In the genomic region with DNA sequence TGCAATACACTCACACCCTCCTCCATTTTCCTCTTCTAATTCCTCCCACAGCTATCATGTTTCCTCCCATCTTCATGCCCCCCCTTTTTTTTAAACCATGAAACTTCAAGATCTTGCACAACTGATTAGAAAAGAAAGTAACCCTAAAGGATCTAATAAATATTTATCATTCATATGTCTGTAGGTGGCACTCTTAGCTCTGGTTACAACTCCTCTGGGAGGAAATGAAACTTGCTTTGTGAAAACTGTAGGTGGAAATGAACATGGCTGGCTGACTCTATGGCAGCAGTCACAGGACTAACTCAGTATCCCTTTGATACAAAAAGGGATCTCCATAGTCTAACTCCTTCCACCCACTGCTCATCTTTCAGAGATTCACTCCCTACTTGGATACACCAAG, we compare ENCODE assay signal across 20 mouse cellular contexts.
DNase-seq lines count a peak whose midpoint lies in the region; ATAC-seq and TF ChIP-seq lines count a peak whose summit lies in the region.
"Had no signal": no experiment of that assay in that cellular context is flagged by ENCODE, and none has a peak within 500 bp of the region (broad histone marks: within the 10 kb centered on the region; RNA-seq: fewer than 3 reads in every experiment).

No protein-coding gene starts in this region.

- peak; percentile 57 for TF ChIP-seq CTCF in layer of hippocampus, adult 2 months (conservative IDR thresholded peaks at IDR 0.05)
- peak in 1 of 2 experiments; percentile 70; a peak in 2 of 4 replicates for TF ChIP-seq CTCF in CH12.LX (conservative IDR thresholded peaks at IDR 0.05 in 1 of 2, IDR thresholded peaks at IDR 0.05 in 1 of 2; ENCODE audit: low read depth in 2 of 2, low read length in 2 of 2)

- no peak overlapping the region for H3K27ac ChIP-seq in embryonic facial prominence, embryonic 11.5 days (replicated peaks; ENCODE audit: low read depth, low read length)
- H3K27ac ChIP-seq in embryonic facial prominence, embryonic 10.5 days (replicated peaks) = no peak overlapping the region
- no peak overlapping the region for H3K27ac ChIP-seq in layer of hippocampus, adult 2 months
- peak overlapping the region; percentile 66 for H3K27ac ChIP-seq in CH12.LX (ENCODE audit: insufficient read depth, low read depth)
- H3K27ac ChIP-seq: embryonic facial prominence, embryonic 15.5 days; hindbrain, embryonic 15.5 days; liver, embryonic 12.5 days; neural tube, embryonic 12.5 days had no signal

- dilution Hi-C loops in CH12.LX (cut with MboI; ENCODE audit: extremely low pct_ligation_motif_present, extremely low pct_unique_long_range_greater_than_20kb, low sequenced_read_pairs) = no loop called here

- H3K27me3 ChIP-seq in embryonic facial prominence, embryonic 11.5 days (ENCODE audit: control insufficient read depth, insufficient read depth, low read length) = no peaks in the 10 kb centered on the region
- H3K27me3 ChIP-seq in embryonic facial prominence, embryonic 10.5 days (replicated peaks; ENCODE audit: low read depth, poor library complexity, severe bottlenecking) = no peaks in the 10 kb centered on the region
- H3K27me3 ChIP-seq in CH12.LX (replicated peaks) = no peaks in the 10 kb centered on the region
- H3K27me3 ChIP-seq: embryonic facial prominence, embryonic 15.5 days; heart, embryonic 12.5 days; hindbrain, embryonic 15.5 days; liver, embryonic 12.5 days; megakaryocyte, embryonic 14.5 days; neural tube, embryonic 12.5 days; Patski had no signal

- TF ChIP-seq EP300 in CH12.LX (IDR thresholded peaks at IDR 0.05; ENCODE audit: low read length) = peak; percentile 96

- H3K4me2 ChIP-seq in embryonic facial prominence, embryonic 11.5 days (ENCODE audit: low read depth, low read length) = no peak overlapping the region
- H3K4me2 ChIP-seq in CH12.LX (ENCODE audit: insufficient read depth, low read depth, poor library complexity, severe bottlenecking) = peak overlapping the region; percentile 71; the same call in 1 of the 2 replicates
- H3K4me2 ChIP-seq: embryonic facial prominence, embryonic 15.5 days; heart, embryonic 12.5 days; hindbrain, embryonic 15.5 days; liver, embryonic 12.5 days; neural tube, embryonic 12.5 days had no signal

- TF ChIP-seq POLR2A in CH12.LX (IDR thresholded peaks at IDR 0.05; ENCODE audit: low read depth, low read length) = no peak

- ATAC-seq in embryonic facial prominence, embryonic 11.5 days (replicated peaks; ENCODE audit: insufficient number of reproducible peaks, low FRiP score, low TSS enrichment, low read depth) = no peak
- ATAC-seq: activated CD4-positive, CD25-positive, alpha-beta regulatory T cell, adult 4 months; liver, embryonic 12.5 days; Patski had no signal

- H3K4me1 ChIP-seq in embryonic facial prominence, embryonic 11.5 days (ENCODE audit: control insufficient read depth, insufficient read depth, low read length) = no peaks in the 10 kb centered on the region
- H3K4me1 ChIP-seq in embryonic facial prominence, embryonic 10.5 days = 0 out of 2 replicates have a peak, but pooled peaks cover 3% of the 10 kb centered on the region
- peaks cover 5 to 22% of the 10 kb centered on the region in 2 experiments for H3K4me1 ChIP-seq in CH12.LX (ENCODE audit: control insufficient read depth in 1 of 2, insufficient read depth in 2 of 2)
- H3K4me1 ChIP-seq: embryonic facial prominence, embryonic 15.5 days; heart, embryonic 12.5 days; hindbrain, embryonic 15.5 days; liver, embryonic 12.5 days; neural tube, embryonic 12.5 days had no signal

- no peak overlapping the region for H3K4me3 ChIP-seq in embryonic facial prominence, embryonic 11.5 days (ENCODE audit: low read depth, low read length)
- H3K4me3 ChIP-seq in embryonic facial prominence, embryonic 10.5 days = no peak overlapping the region
- H3K4me3 ChIP-seq in layer of hippocampus, adult 2 months = no peak overlapping the region
- no peak overlapping the region for H3K4me3 ChIP-seq in CH12.LX (replicated peaks in 1 of 3; ENCODE audit: low read depth in 2 of 3, low read length in 2 of 3, poor library complexity in 1 of 3)
- H3K4me3 ChIP-seq: embryonic facial prominence, embryonic 15.5 days; heart, embryonic 12.5 days; hindbrain, embryonic 15.5 days; liver, embryonic 12.5 days; megakaryocyte, embryonic 14.5 days; neural tube, embryonic 12.5 days had no signal

- no peak overlapping the region for H3K9ac ChIP-seq in embryonic facial prominence, embryonic 11.5 days (replicated peaks; ENCODE audit: low read length)
- H3K9ac ChIP-seq in CH12.LX (ENCODE audit: insufficient read depth, low read depth) = no peak overlapping the region
- H3K9ac ChIP-seq: embryonic facial prominence, embryonic 15.5 days; heart, embryonic 12.5 days; hindbrain, embryonic 15.5 days; liver, embryonic 12.5 days; neural tube, embryonic 12.5 days had no signal

- H3K36me3 ChIP-seq in embryonic facial prominence, embryonic 11.5 days (replicated peaks; ENCODE audit: control insufficient read depth, insufficient read depth, low read depth, low read length) = no peaks in the 10 kb centered on the region
- no peaks in the 10 kb centered on the region for H3K36me3 ChIP-seq in embryonic facial prominence, embryonic 10.5 days (replicated peaks)
- H3K36me3 ChIP-seq in CH12.LX (replicated peaks in 1 of 2; ENCODE audit: control insufficient read depth in 1 of 2, insufficient read depth in 1 of 2, low read length in 1 of 2) = no peaks in the 10 kb centered on the region
- H3K36me3 ChIP-seq: embryonic facial prominence, embryonic 15.5 days; heart, embryonic 12.5 days; hindbrain, embryonic 15.5 days; liver, embryonic 12.5 days; neural tube, embryonic 12.5 days had no signal

- in situ Hi-C loops in CH12.LX (cut with MboI; ENCODE audit: low pct_ligation_motif_present, low pct_unique_long_range_greater_than_20kb, low sequenced_read_pairs) = no loop called here

- H3K79me2 ChIP-seq in CH12.LX (replicated peaks; ENCODE audit: control insufficient read depth, extremely low read depth, insufficient read depth, poor library complexity, severe bottlenecking) = no peaks in the 10 kb centered on the region

- DNase-seq in embryonic facial prominence, embryonic 11.5 days (ENCODE audit: low spot score) = peak; percentile 10
- DNase-seq in embryonic facial prominence, embryonic 10.5 days (ENCODE audit: low spot score) = no peak
- no peak for DNase-seq in layer of hippocampus, adult 2 months (ENCODE audit: low spot score in 2 of 2)
- no peak for DNase-seq in layer of hippocampus, postnatal 25 days (ENCODE audit: extremely low spot score in 1 of 2, low spot score in 1 of 2)
- peak; percentile 73 for DNase-seq in CH12.LX (ENCODE audit: extremely low read depth)
- peak; percentile 5 for DNase-seq in retina, embryonic 14.5 days (ENCODE audit: low spot score)
- no peak for DNase-seq in heart, adult 8-10 months (ENCODE audit: low spot score)
- no peak for DNase-seq in lung, postnatal 36 days
- DNase-seq: adrenal gland, postnatal 14 days; cerebellum, postnatal 14 days; kidney, adult 2 months; right cerebral cortex, postnatal 25 days had no signal

- no peaks in the 10 kb centered on the region for H3K9me3 ChIP-seq in embryonic facial prominence, embryonic 11.5 days (replicated peaks; ENCODE audit: control insufficient read depth, low read length)
- H3K9me3 ChIP-seq in embryonic facial prominence, embryonic 10.5 days = no peaks in the 10 kb centered on the region
- no peaks in the 10 kb centered on the region for H3K9me3 ChIP-seq in CH12.LX (replicated peaks; ENCODE audit: low read length)
- H3K9me3 ChIP-seq: embryonic facial prominence, embryonic 15.5 days; heart, embryonic 12.5 days; hindbrain, embryonic 15.5 days; liver, embryonic 12.5 days; megakaryocyte, embryonic 14.5 days; neural tube, embryonic 12.5 days had no signal

- TF ChIP-seq RAD21 in CH12.LX (IDR thresholded peaks at IDR 0.05; ENCODE audit: low read depth, low read length) = peak; percentile 90

TF ChIP-seq in CH12.LX, 34 proteins besides CTCF, POLR2A, EP300 and RAD21:
- no peak for TF ChIP-seq HCFC1 (IDR thresholded peaks at IDR 0.05; ENCODE audit: low read depth, low read length)
- peak; percentile 37; the same call in 1 of the 2 replicates for TF ChIP-seq ZNF384 (IDR thresholded peaks at IDR 0.05; ENCODE audit: low read depth, low read length)
- TF ChIP-seq ETS1 (conservative IDR thresholded peaks at IDR 0.05; ENCODE audit: low read depth, low read length) = peak; percentile 46; the same call in 1 of the 2 replicates
- peak; percentile 92 for TF ChIP-seq JUND (conservative IDR thresholded peaks at IDR 0.05; ENCODE audit: low read depth, low read length)
- TF ChIP-seq KAT2A (IDR thresholded peaks at IDR 0.05; ENCODE audit: insufficient replicate concordance, low read length) = no peak
- TF ChIP-seq USF2 (conservative IDR thresholded peaks at IDR 0.05; ENCODE audit: low read depth, low read length) = no peak
- no peak for TF ChIP-seq SIN3A (IDR thresholded peaks at IDR 0.05; ENCODE audit: low read length)
- peak; percentile 99 for TF ChIP-seq IRF4 (IDR thresholded peaks at IDR 0.05; ENCODE audit: low read depth, low read length)
- no peak for TF ChIP-seq MAX (IDR thresholded peaks at IDR 0.05; ENCODE audit: low read length)
- TF ChIP-seq RCOR1 (conservative IDR thresholded peaks at IDR 0.05; ENCODE audit: low read depth, low read length) = peak; percentile 90
- peak; percentile 83 for TF ChIP-seq BHLHE40 (IDR thresholded peaks at IDR 0.05; ENCODE audit: low read depth, low read length)
- TF ChIP-seq CHD2 (IDR thresholded peaks at IDR 0.05; ENCODE audit: low read length) = 0 out of 2 replicates have a peak, but pooled peaks have one; percentile 28
- no peak for TF ChIP-seq UBTF (IDR thresholded peaks at IDR 0.05; ENCODE audit: low read depth, low read length)
- peak; percentile 83 for TF ChIP-seq JUN (IDR thresholded peaks at IDR 0.05; ENCODE audit: insufficient read depth, low read depth, low read length)
- TF ChIP-seq MAZ (IDR thresholded peaks at IDR 0.05; ENCODE audit: low read depth, low read length) = no peak
- 0 out of 2 replicates have a peak, but pooled peaks have one; percentile 48 for TF ChIP-seq MAFK (IDR thresholded peaks at IDR 0.05; ENCODE audit: insufficient replicate concordance, low read length)
- no peak for TF ChIP-seq NRF1 (IDR thresholded peaks at IDR 0.05; ENCODE audit: low read depth, low read length)
- peak; percentile 36; the same call in 1 of the 2 replicates for TF ChIP-seq MEF2A (IDR thresholded peaks at IDR 0.05; ENCODE audit: borderline replicate concordance, low read depth, low read length)
- TF ChIP-seq MYC (IDR thresholded peaks at IDR 0.05; ENCODE audit: low read depth, low read length) = no peak
- peak; percentile 49 for TF ChIP-seq SMC3 (IDR thresholded peaks at IDR 0.05; ENCODE audit: low read depth, low read length)

Comparison
In these comparisons a context has a peak if more than half of its experiments do, and no peak if none do; other contexts are left out.
1. DNase-seq: peak in embryonic facial prominence, embryonic 11.5 days (single experiment), CH12.LX (single experiment) and retina, embryonic 14.5 days (single experiment); none in embryonic facial prominence, embryonic 10.5 days (single experiment), layer of hippocampus, adult 2 months (0 of 2), layer of hippocampus, postnatal 25 days (0 of 2), heart, adult 8-10 months (single experiment) and lung, postnatal 36 days (single experiment).